Mouse (Mus musculus): Measurements from ENCODE around the gene Gtf2h4. TPM values are rescaled to one million over a fixed set of nuclear protein-coding genes. Genes with fewer than 3 reads are reported as not detected.

Gene Gtf2h4
- polyA plus RNA-seq, 1 experiment from 2014 or later: 31.1 TPM

Other genes with a start within 250 kb of the Gtf2h4 start
- 0.38 and 0.39 TPM in 2 replicates for gene H2-Q6, start 248.9 kb downstream of the Gtf2h4 start, polyA plus RNA-seq (2014; fragmentation: Nextera tagmentation; extraction: Ambion mirVana)
- 0.84 and 2.6 TPM in 2 replicates for gene H2-Q7, start 234.6 kb downstream of the Gtf2h4 start, polyA plus RNA-seq (2014; fragmentation: Nextera tagmentation; extraction: Ambion mirVana)
- 0.20 and 1.4 TPM in 2 replicates for gene H2-Q10, start 203.7 kb downstream of the Gtf2h4 start, polyA plus RNA-seq (2014; fragmentation: Nextera tagmentation; extraction: Ambion mirVana)
- not detected in 2 replicates for gene Pou5f1, start 167.7 kb downstream of the Gtf2h4 start, polyA plus RNA-seq (2014; fragmentation: Nextera tagmentation; extraction: Ambion mirVana)
- gene Tcf19, start 156.9 kb downstream of the Gtf2h4 start, polyA plus RNA-seq (2014; fragmentation: Nextera tagmentation; extraction: Ambion mirVana): 47.6 and 51.1 TPM in 2 replicates
- gene Cchcr1, start 156.6 kb downstream of the Gtf2h4 start, polyA plus RNA-seq (2014; fragmentation: Nextera tagmentation; extraction: Ambion mirVana): 10.4 and 12.8 TPM in 2 replicates
- 0.37 TPM in 1 of 2 replicates, not detected in the other for gene Psors1c2, start 140.5 kb downstream of the Gtf2h4 start, polyA plus RNA-seq (2014; fragmentation: Nextera tagmentation; extraction: Ambion mirVana)
- gene Cdsn, start 121.6 kb downstream of the Gtf2h4 start, polyA plus RNA-seq (2014; fragmentation: Nextera tagmentation; extraction: Ambion mirVana): 0.40 and 0.83 TPM in 2 replicates
- gene 2300002M23Rik, start 106.3 kb downstream of the Gtf2h4 start, polyA plus RNA-seq (2014; fragmentation: Nextera tagmentation; extraction: Ambion mirVana): not detected in 2 replicates
- gene Sfta2, start 72.2 kb downstream of the Gtf2h4 start, polyA plus RNA-seq (2014; fragmentation: Nextera tagmentation; extraction: Ambion mirVana): not detected in 2 replicates
- gene Gm9573, start 47.1 kb downstream of the Gtf2h4 start, polyA plus RNA-seq (2014; fragmentation: Nextera tagmentation; extraction: Ambion mirVana): not detected in 2 replicates
- 0.29 and 0.62 TPM in 2 replicates for gene Mucl3, start 30.0 kb downstream of the Gtf2h4 start, polyA plus RNA-seq (2014; fragmentation: Nextera tagmentation; extraction: Ambion mirVana)
- gene Vars2, start 6.1 kb downstream of the Gtf2h4 start, polyA plus RNA-seq (2014; fragmentation: Nextera tagmentation; extraction: Ambion mirVana): 9.1 and 12.7 TPM in 2 replicates
- gene Ddr1, start 30.9 kb upstream of the Gtf2h4 start, polyA plus RNA-seq (2014; fragmentation: Nextera tagmentation; extraction: Ambion mirVana): 60.6 and 89.2 TPM in 2 replicates
- 13.2 and 17.0 TPM in 2 replicates for gene Ier3, start 147.9 kb upstream of the Gtf2h4 start, polyA plus RNA-seq (2014; fragmentation: Nextera tagmentation; extraction: Ambion mirVana)
- 71.3 and 74.0 TPM in 2 replicates for gene Flot1, start 149.5 kb upstream of the Gtf2h4 start, polyA plus RNA-seq (2014; fragmentation: Nextera tagmentation; extraction: Ambion mirVana)
- gene Tubb5, start 164.6 kb upstream of the Gtf2h4 start, polyA plus RNA-seq (2014; fragmentation: Nextera tagmentation; extraction: Ambion mirVana): 855 and 931 TPM in 2 replicates
- gene Mdc1, start 167.8 kb upstream of the Gtf2h4 start, polyA plus RNA-seq (2014; fragmentation: Nextera tagmentation; extraction: Ambion mirVana): 19.0 and 19.5 TPM in 2 replicates
- 44.5 and 48.1 TPM in 2 replicates for gene Nrm, start 187.6 kb upstream of the Gtf2h4 start, polyA plus RNA-seq (2014; fragmentation: Nextera tagmentation; extraction: Ambion mirVana)
- 21.3 and 25.0 TPM in 2 replicates for gene Ppp1r18, start 191.9 kb upstream of the Gtf2h4 start, polyA plus RNA-seq (2014; fragmentation: Nextera tagmentation; extraction: Ambion mirVana)
- 23.8 and 25.9 TPM in 2 replicates for gene Dhx16, start 206.1 kb upstream of the Gtf2h4 start, polyA plus RNA-seq (2014; fragmentation: Nextera tagmentation; extraction: Ambion mirVana)
- 22.2 and 26.7 TPM in 2 replicates for gene 2310061I04Rik, start 223.7 kb upstream of the Gtf2h4 start, polyA plus RNA-seq (2014; fragmentation: Nextera tagmentation; extraction: Ambion mirVana)
- 64.0 and 65.4 TPM in 2 replicates for gene Atat1, start 236.3 kb upstream of the Gtf2h4 start, polyA plus RNA-seq (2014; fragmentation: Nextera tagmentation; extraction: Ambion mirVana)
- gene Mrps18b, start 242.7 kb upstream of the Gtf2h4 start, polyA plus RNA-seq (2014; fragmentation: Nextera tagmentation; extraction: Ambion mirVana): 77.7 and 83.9 TPM in 2 replicates
- gene Ppp1r10, start 242.7 kb upstream of the Gtf2h4 start, polyA plus RNA-seq (2014; fragmentation: Nextera tagmentation; extraction: Ambion mirVana): 26.9 and 27.2 TPM in 2 replicates

Measured in heart, embryonic 11.5 days (tissue).